Mouse (Mus musculus) lung, postnatal 0 days (tissue): Measurements from ENCODE around the gene Apobec4.

Experiments
- CTCF ChIP-seq: IDR thresholded peaks from 2 replicates; pipeline ENCODE4 v1.5.1; 2016; ENCODE audit warnings: antibody characterized with exemption, mild to moderate bottlenecking
- EP300 ChIP-seq: IDR thresholded peaks from 2 replicates; pipeline ENCODE4 v1.6.1; 2016; ENCODE audit warnings: antibody characterized with exemption, mild to moderate bottlenecking, control low read depth

DNA sequence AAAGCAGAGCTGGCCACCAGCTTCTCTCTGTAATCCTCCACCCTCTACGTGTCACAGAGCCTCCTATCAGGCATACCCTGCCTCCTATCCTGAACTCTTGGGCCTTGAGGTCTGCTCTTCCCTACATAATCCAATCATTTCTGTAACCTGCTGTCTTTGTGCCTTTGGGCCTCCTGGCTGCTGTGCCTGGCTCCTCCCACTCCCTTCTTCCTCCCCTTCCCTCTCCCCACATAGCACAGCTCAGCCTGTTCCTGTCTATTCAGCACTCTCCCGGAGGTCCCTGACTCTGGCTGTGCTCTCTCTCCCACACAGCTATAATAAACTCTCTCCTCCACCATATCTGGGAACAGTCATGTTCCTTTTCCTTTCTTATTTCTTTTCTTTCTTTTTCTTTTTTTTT, 49.5 kb downstream of the Apobec4 start, which contains the start of gene Ncf2:
- TF ChIP-seq CTCF (no peak), EP300 (no peak)
